Comparison of ENCODE assay signal across 9 mouse cellular contexts in the genomic region with DNA sequence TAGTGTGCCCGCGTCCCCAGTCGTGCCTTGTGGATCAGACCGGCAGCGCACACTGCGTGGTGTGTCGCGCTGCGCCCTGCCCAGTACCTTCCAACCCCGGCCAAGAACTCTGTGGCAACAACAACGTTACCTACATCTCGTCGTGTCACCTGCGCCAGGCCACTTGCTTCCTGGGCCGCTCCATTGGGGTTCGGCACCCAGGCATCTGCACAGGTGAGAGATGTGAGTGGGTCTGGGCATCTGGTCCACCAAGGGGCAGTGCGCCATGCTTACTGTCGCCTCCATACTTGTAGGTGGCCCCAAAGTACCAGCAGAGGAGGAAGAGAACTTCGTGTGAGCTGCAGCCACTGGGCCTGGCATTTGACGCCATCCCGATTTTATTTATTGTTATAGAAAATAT. TPM values are rescaled to one million over a fixed set of nuclear protein-coding genes. Genes with fewer than 3 reads are reported as not detected.
DNase-seq lines count a peak whose midpoint lies in the region; ATAC-seq and TF ChIP-seq lines count a peak whose summit lies in the region.
"Had no signal": no experiment of that assay in that cellular context is flagged by ENCODE, and none has a peak within 500 bp of the region (broad histone marks: within the 10 kb centered on the region; RNA-seq: fewer than 3 reads in every experiment).

No protein-coding gene starts in this region.

- H3K36me3 ChIP-seq in embryonic facial prominence, embryonic 13.5 days: no peaks in the 10 kb centered on the region
- H3K36me3 ChIP-seq in hindbrain, postnatal 0 days (ENCODE audit: insufficient read depth, low read length): no peaks in the 10 kb centered on the region
- no peaks in the 10 kb centered on the region for H3K36me3 ChIP-seq in midbrain, embryonic 16.5 days (ENCODE audit: control insufficient read depth, insufficient read depth, low read length)

- H3K27me3 ChIP-seq in embryonic facial prominence, embryonic 13.5 days: peaks cover 60% of the 10 kb centered on the region
- peaks cover 14% of the 10 kb centered on the region; the same call in 1 of the 2 replicates for H3K27me3 ChIP-seq in hindbrain, postnatal 0 days (ENCODE audit: insufficient read depth, low read length)
- peaks cover 32% of the 10 kb centered on the region for H3K27me3 ChIP-seq in midbrain, embryonic 16.5 days (ENCODE audit: control insufficient read depth, insufficient read depth, low read depth, low read length)

- H3K4me2 ChIP-seq in embryonic facial prominence, embryonic 13.5 days: peak overlapping the region; percentile 75
- H3K4me2 ChIP-seq in hindbrain, postnatal 0 days (ENCODE audit: low read depth, low read length): peak overlapping the region; percentile 73
- peak overlapping the region; percentile 81 for H3K4me2 ChIP-seq in midbrain, embryonic 16.5 days (ENCODE audit: low read length)

- DNase-seq in layer of hippocampus, adult 2 months (ENCODE audit: low spot score in 2 of 2): no peak
- DNase-seq in layer of hippocampus, postnatal 10 days (ENCODE audit: low spot score in 2 of 2): no peak
- DNase-seq in hindbrain, postnatal 0 days (ENCODE audit: low spot score): no peak
- DNase-seq in thymus, postnatal 10 days (ENCODE audit: low spot score in 2 of 2): no peak
- DNase-seq in testis, postnatal 14 days (ENCODE audit: low spot score): no peak
- DNase-seq in B cell, adult 2 months: no peak

- peak; percentile 39 for TF ChIP-seq CTCF in layer of hippocampus, adult 2 months (conservative IDR thresholded peaks at IDR 0.05)
- no peak; the same call in 1 of the 2 replicates for TF ChIP-seq CTCF in hindbrain, postnatal 0 days (IDR thresholded peaks at IDR 0.05; ENCODE audit: low read depth)

- 29% methylated on average over 21 of the region's 21 CpGs for WGBS in embryonic facial prominence, embryonic 13.5 days
- WGBS in hindbrain, postnatal 0 days: 37% methylated on average over 21 of the region's 21 CpGs
- WGBS in midbrain, embryonic 16.5 days: 33% methylated on average over 21 of the region's 21 CpGs

- peaks cover 43% of the 10 kb centered on the region for H3K4me1 ChIP-seq in embryonic facial prominence, embryonic 13.5 days
- peaks cover 9% of the 10 kb centered on the region for H3K4me1 ChIP-seq in hindbrain, postnatal 0 days (ENCODE audit: insufficient read depth, low read length)
- no peaks in the 10 kb centered on the region for H3K4me1 ChIP-seq in midbrain, embryonic 16.5 days (ENCODE audit: control insufficient read depth, insufficient read depth, low read length)

- no peak overlapping the region for H3K27ac ChIP-seq in layer of hippocampus, adult 2 months
- no peak overlapping the region for H3K27ac ChIP-seq in embryonic facial prominence, embryonic 13.5 days
- no peak overlapping the region for H3K27ac ChIP-seq in hindbrain, postnatal 0 days
- H3K27ac ChIP-seq in midbrain, embryonic 16.5 days (ENCODE audit: low read length): no peak overlapping the region
- H3K27ac ChIP-seq: heart, adult 2 months had no signal

- H3K4me3 ChIP-seq in layer of hippocampus, adult 2 months: peak overlapping the region; percentile 73
- peak overlapping the region; percentile 46 for H3K4me3 ChIP-seq in embryonic facial prominence, embryonic 13.5 days
- peak overlapping the region; percentile 46 for H3K4me3 ChIP-seq in hindbrain, postnatal 0 days (ENCODE audit: low read length)
- H3K4me3 ChIP-seq in midbrain, embryonic 16.5 days (ENCODE audit: low read depth, low read length): peak overlapping the region; percentile 47

- no peaks in the 10 kb centered on the region for H3K9me3 ChIP-seq in embryonic facial prominence, embryonic 13.5 days
- H3K9me3 ChIP-seq in hindbrain, postnatal 0 days (ENCODE audit: low read length): no peaks in the 10 kb centered on the region
- H3K9me3 ChIP-seq in midbrain, embryonic 16.5 days (replicated peaks; ENCODE audit: control insufficient read depth, low read length, poor library complexity, severe bottlenecking): no peaks in the 10 kb centered on the region

- ATAC-seq in embryonic facial prominence, embryonic 13.5 days (ENCODE audit: insufficient number of reproducible peaks, insufficient read depth, low FRiP score, low TSS enrichment, low read depth): no peak
- no peak for ATAC-seq in hindbrain, postnatal 0 days
- 0 out of 2 replicates have a peak, but pooled peaks have one; percentile 1 for ATAC-seq in midbrain, embryonic 16.5 days

- 0 out of 2 replicates have a peak overlapping the region, but pooled peaks have one; percentile 36 for H3K9ac ChIP-seq in embryonic facial prominence, embryonic 13.5 days
- peak overlapping the region; percentile 28; the same call in 1 of the 2 replicates for H3K9ac ChIP-seq in hindbrain, postnatal 0 days (replicated peaks; ENCODE audit: low read length)
- H3K9ac ChIP-seq in midbrain, embryonic 16.5 days (ENCODE audit: low read depth, low read length): no peak overlapping the region; the same call in 1 of the 2 replicates

RNA-seq across cellular contexts. Expression of a gene that starts 4.1 kb away (rescaled TPM):
- total RNA-seq in layer of hippocampus, adult 2 months (2021): 1 to 10 TPM; 2.5 to 2.7 TPM
- 1 to 10 TPM; 1.3 to 1.5 TPM for total RNA-seq in layer of hippocampus, postnatal 10 days (2021)
- polyA plus RNA-seq in embryonic facial prominence, embryonic 13.5 days (2015; fragmentation: Nextera tagmentation; extraction: Ambion mirVana): 7.5 and 8.3 TPM in 2 replicates
- total RNA-seq in hindbrain, postnatal 0 days (2014; rRNA removed): 2.6 and 3.3 TPM in 2 replicates
- 3.1 and 3.2 TPM in 2 replicates for polyA plus RNA-seq in hindbrain, postnatal 0 days (2015; fragmentation: Nextera tagmentation; extraction: Ambion mirVana)
- polyA plus RNA-seq in midbrain, embryonic 16.5 days (2015; fragmentation: Nextera tagmentation; extraction: Ambion mirVana): 2.2 and 3.5 TPM in 2 replicates

RNA-seq across cellular contexts. Expression of a gene that starts 9.6 kb away (rescaled TPM):
- under 1 TPM; 0.26 to 0.37 TPM for total RNA-seq in layer of hippocampus, adult 2 months (2021)
- under 1 TPM; 0.21 to 0.31 TPM for total RNA-seq in layer of hippocampus, postnatal 10 days (2021)
- polyA plus RNA-seq in embryonic facial prominence, embryonic 13.5 days (2015; fragmentation: Nextera tagmentation; extraction: Ambion mirVana): not detected in 2 replicates
- 0.54 and 1.8 TPM in 2 replicates for total RNA-seq in hindbrain, postnatal 0 days (2014; rRNA removed)
- 0.13 and 0.33 TPM in 2 replicates for polyA plus RNA-seq in hindbrain, postnatal 0 days (2015; fragmentation: Nextera tagmentation; extraction: Ambion mirVana)
- 0.19 TPM in 2 replicates for polyA plus RNA-seq in midbrain, embryonic 16.5 days (2015; fragmentation: Nextera tagmentation; extraction: Ambion mirVana)
- total RNA-seq: heart, adult 2 months had no signal

RNA-seq across cellular contexts. Expression of a gene that starts 12.2 kb away (rescaled TPM):
- total RNA-seq in layer of hippocampus, adult 2 months (2021): 100 to 1,000 TPM; 275 to 277 TPM
- total RNA-seq in layer of hippocampus, postnatal 10 days (2021): 100 to 1,000 TPM; 392 to 395 TPM
- 105 and 112 TPM in 2 replicates for polyA plus RNA-seq in embryonic facial prominence, embryonic 13.5 days (2015; fragmentation: Nextera tagmentation; extraction: Ambion mirVana)
- total RNA-seq in hindbrain, postnatal 0 days (2014; rRNA removed): 156 and 157 TPM in 2 replicates
- 221 and 242 TPM in 2 replicates for polyA plus RNA-seq in hindbrain, postnatal 0 days (2015; fragmentation: Nextera tagmentation; extraction: Ambion mirVana)
- polyA plus RNA-seq in midbrain, embryonic 16.5 days (2015; fragmentation: Nextera tagmentation; extraction: Ambion mirVana): 318 and 333 TPM in 2 replicates

RNA-seq across cellular contexts. Expression of a gene that starts 14.4 kb away (rescaled TPM):
- 10 to 100 TPM; 85.0 to 88.3 TPM for total RNA-seq in layer of hippocampus, adult 2 months (2021)
- total RNA-seq in layer of hippocampus, postnatal 10 days (2021): 10 to 100 TPM; 90.8 to 97.7 TPM
- polyA plus RNA-seq in embryonic facial prominence, embryonic 13.5 days (2015; fragmentation: Nextera tagmentation; extraction: Ambion mirVana): 79.2 and 96.5 TPM in 2 replicates
- total RNA-seq in hindbrain, postnatal 0 days (2014; rRNA removed): 112 and 120 TPM in 2 replicates
- 108 and 119 TPM in 2 replicates for polyA plus RNA-seq in hindbrain, postnatal 0 days (2015; fragmentation: Nextera tagmentation; extraction: Ambion mirVana)
- 90.2 and 92.3 TPM in 2 replicates for polyA plus RNA-seq in midbrain, embryonic 16.5 days (2015; fragmentation: Nextera tagmentation; extraction: Ambion mirVana)

RNA-seq across cellular contexts. Expression of a gene that starts 26.3 kb away (rescaled TPM):
- total RNA-seq in layer of hippocampus, adult 2 months (2021): 1 to 10 TPM; 1.9 to 2.8 TPM
- 1 to 10 TPM; 1.2 to 1.7 TPM for total RNA-seq in layer of hippocampus, postnatal 10 days (2021)
- 0.54 and 0.80 TPM in 2 replicates for polyA plus RNA-seq in embryonic facial prominence, embryonic 13.5 days (2015; fragmentation: Nextera tagmentation; extraction: Ambion mirVana)
- total RNA-seq in hindbrain, postnatal 0 days (2014; rRNA removed): 1.3 and 2.2 TPM in 2 replicates
- polyA plus RNA-seq in hindbrain, postnatal 0 days (2015; fragmentation: Nextera tagmentation; extraction: Ambion mirVana): 3.8 and 5.1 TPM in 2 replicates
- 1.8 TPM in 2 replicates for polyA plus RNA-seq in midbrain, embryonic 16.5 days (2015; fragmentation: Nextera tagmentation; extraction: Ambion mirVana)
- total RNA-seq: heart, adult 2 months had no signal
- polyA plus RNA-seq: heart, adult 2 months had no signal
